Mouse (Mus musculus) macrophage (primary cell): Measurements from ENCODE around the gene Kpna4. TPM values are rescaled to one million over a fixed set of nuclear protein-coding genes. Genes with fewer than 3 reads are reported as not detected.

ENCODE experiments used
- H3K27ac ChIP-seq: fragments of 350-480 bp; formaldehyde crosslinking; 2 replicates; pipeline ENCODE4 v1.9.0; 2021
- H3K36me3 ChIP-seq: fragments of 350-480 bp; formaldehyde crosslinking; 2 replicates; pipeline ENCODE4 v1.9.0; 2021; ENCODE audit errors: inconsistent target
- H3K4me3 ChIP-seq: fragments of 350-480 bp; formaldehyde crosslinking; 2 replicates; pipeline ENCODE4 v1.9.0; 2021; ENCODE audit errors: inconsistent target
- H3K79me2 ChIP-seq: fragments of 350-480 bp; formaldehyde crosslinking; 2 replicates; pipeline ENCODE4 v1.9.0; 2021; ENCODE audit errors: inconsistent target
- WGBS: methylation state at CpG from one replicate; pipeline ENCODE4 v1.1.7; 2026; ENCODE audit warnings: inconsistent platforms; ENCODE audit not compliant: missing documents; 5-methylcytosine and 5-hydroxymethylcytosine counted together
- polyA plus RNA-seq: library from polyadenylated mRNA; stranded (reverse); fragments of 250-400 nt; gene quantifications from 3 replicates; pipeline ENCODE4 v1.2.4, GENCODE M21; 2018; ENCODE audit warnings: inconsistent platforms

Kpna4 gene
- polyA plus RNA-seq, 1 experiment from 2014 or later, result 64.7 TPM

- 91% methylated on average over 4 of the region's 4 CpGs for WGBS
- no peak overlapping the region for H3K27ac ChIP-seq
- H3K79me2 ChIP-seq, result peaks cover 2% of the 10 kb centered on the region
- H3K4me3 ChIP-seq, result no peak overlapping the region
- no peaks in the 10 kb centered on the region for H3K36me3 ChIP-seq
Observed at GRCm38 (mm10) chr3:69130973-69131372, 4.1 kb upstream of the Kpna4 start.

GRCm38 (mm10) chr3:69127693-69128092 is 780 bp upstream of the Kpna4 start:
- Histone ChIP-seq H3K27ac (peak overlapping the region; percentile 87), H3K4me3 (peak overlapping the region; percentile 56), H3K79me2 (peaks cover 35% of the 10 kb centered on the region), H3K36me3 (no peaks in the 10 kb centered on the region)
- 8% methylated on average over 8 of the region's 9 CpGs for WGBS

- Histone ChIP-seq H3K27ac (peak overlapping the region; percentile 87), H3K79me2 (peaks cover 39% of the 10 kb centered on the region), H3K36me3 (no peaks in the 10 kb centered on the region), H3K4me3 (peak overlapping the region; percentile 56)
- 0% methylated on average over 10 of the region's 10 CpGs for WGBS
Observed at GRCm38 (mm10) chr3:69127346-69127678, 399 bp upstream of the Kpna4 start.

GRCm38 (mm10) chr3:69125891-69126508 is 913 bp downstream of the Kpna4 start:
- Histone ChIP-seq H3K27ac (peak overlapping the region; percentile 71), H3K79me2 (peaks cover 52% of the 10 kb centered on the region), H3K4me3 (peak overlapping the region; percentile 85), H3K36me3 (no peaks in the 10 kb centered on the region)
- WGBS, result 0% methylated on average over 35 of the region's 35 CpGs

GRCm38 (mm10) chr3:69125461-69125860 is 1.5 kb downstream of the Kpna4 start:
- H3K79me2 ChIP-seq, result peaks cover 57% of the 10 kb centered on the region
- no peaks in the 10 kb centered on the region for H3K36me3 ChIP-seq
- 12% methylated on average over 4 of the region's 4 CpGs for WGBS
- H3K4me3 ChIP-seq, result peak overlapping the region; percentile 85
- peak overlapping the region; percentile 71 for H3K27ac ChIP-seq

- Histone ChIP-seq H3K27ac (no peak overlapping the region), H3K79me2 (peaks cover 100% of the 10 kb centered on the region), H3K36me3 (no peaks in the 10 kb centered on the region), H3K4me3 (no peak overlapping the region)
- 77% methylated on average over 3 of the region's 3 CpGs for WGBS
Observed at GRCm38 (mm10) chr3:69118827-69119226, 8.1 kb downstream of the Kpna4 start.

GRCm38 (mm10) chr3:69114760-69115159 is 12.2 kb downstream of the Kpna4 start:
- Histone ChIP-seq H3K36me3 (no peaks in the 10 kb centered on the region), H3K27ac (no peak overlapping the region), H3K79me2 (peaks cover 100% of the 10 kb centered on the region), H3K4me3 (no peak overlapping the region)
- WGBS, result 89% methylated on average over 1 of the region's 1 CpGs

GRCm38 (mm10) chr3:69113956-69114355 is 13.0 kb downstream of the Kpna4 start:
- no peak overlapping the region for H3K4me3 ChIP-seq
- H3K27ac ChIP-seq, result no peak overlapping the region
- peaks cover 100% of the 10 kb centered on the region for H3K79me2 ChIP-seq
- WGBS, result 45% methylated on average over 1 of the region's 1 CpGs
- H3K36me3 ChIP-seq, result no peaks in the 10 kb centered on the region

- WGBS, result 86% methylated on average over 1 of the region's 1 CpGs
- H3K27ac ChIP-seq, result no peak overlapping the region
- no peak overlapping the region for H3K4me3 ChIP-seq
- peaks cover 100% of the 10 kb centered on the region for H3K79me2 ChIP-seq
- no peaks in the 10 kb centered on the region for H3K36me3 ChIP-seq
Observed at GRCm38 (mm10) chr3:69109079-69109478, 17.8 kb downstream of the Kpna4 start.

GRCm38 (mm10) chr3:69094456-69094855 is 32.5 kb downstream of the Kpna4 start:
- H3K36me3 ChIP-seq, result peaks cover 75% of the 10 kb centered on the region
- H3K79me2 ChIP-seq, result peaks cover 16% of the 10 kb centered on the region; the same call in 1 of the 2 replicates
- 94% methylated on average over 7 of the region's 7 CpGs for WGBS
- H3K27ac ChIP-seq, result no peak overlapping the region
- no peak overlapping the region for H3K4me3 ChIP-seq

- Histone ChIP-seq H3K4me3 (no peak overlapping the region), H3K36me3 (no peaks in the 10 kb centered on the region), H3K79me2 (no peaks in the 10 kb centered on the region), H3K27ac (no peak overlapping the region)
- WGBS, result 46% methylated on average over 1 of the region's 1 CpGs
Observed at GRCm38 (mm10) chr3:69064005-69064404, 62.9 kb downstream of the Kpna4 start.

GRCm38 (mm10) chr3:69062764-69063163 is 64.1 kb downstream of the Kpna4 start:
- no peak overlapping the region for H3K27ac ChIP-seq
- no peaks in the 10 kb centered on the region for H3K79me2 ChIP-seq
- H3K36me3 ChIP-seq, result no peaks in the 10 kb centered on the region
- no peak overlapping the region for H3K4me3 ChIP-seq
- 35% methylated on average over 1 of the region's 1 CpGs for WGBS

GRCm38 (mm10) chr3:69060672-69061071 is 66.2 kb downstream of the Kpna4 start:
- Histone ChIP-seq H3K4me3 (no peak overlapping the region), H3K79me2 (no peaks in the 10 kb centered on the region), H3K27ac (no peak overlapping the region), H3K36me3 (no peaks in the 10 kb centered on the region)
- WGBS, result 97% methylated on average over 4 of the region's 4 CpGs

GRCm38 (mm10) chr3:69055871-69056270 is 71.0 kb downstream of the Kpna4 start:
- Histone ChIP-seq H3K36me3 (no peaks in the 10 kb centered on the region), H3K79me2 (no peaks in the 10 kb centered on the region), H3K4me3 (no peak overlapping the region), H3K27ac (no peak overlapping the region)
- 92% methylated on average over 3 of the region's 3 CpGs for WGBS

GRCm38 (mm10) chr3:69054760-69055432 is 72.0 kb downstream of the Kpna4 start:
- Histone ChIP-seq H3K79me2 (no peaks in the 10 kb centered on the region), H3K27ac (no peak overlapping the region), H3K36me3 (no peaks in the 10 kb centered on the region), H3K4me3 (no peak overlapping the region)
- WGBS, result 86% methylated on average over 7 of the region's 7 CpGs
